Mouse (Mus musculus) megakaryocyte, embryonic 14.5 days (primary cell): Measurements from ENCODE around the gene Orai2.

Experiments
- FLI1 ChIP-seq: IDR thresholded peaks from 2 replicates; pipeline ENCODE4 v1.6.1; 2012; ENCODE audit warnings: low read length, inconsistent platforms, mixed read lengths
- GATA1 ChIP-seq: IDR thresholded peaks from 3 replicates; pipeline ENCODE4 v1.6.1; 2012; ENCODE audit warnings: mixed read lengths, low read length, inconsistent platforms, borderline replicate concordance

DNA sequence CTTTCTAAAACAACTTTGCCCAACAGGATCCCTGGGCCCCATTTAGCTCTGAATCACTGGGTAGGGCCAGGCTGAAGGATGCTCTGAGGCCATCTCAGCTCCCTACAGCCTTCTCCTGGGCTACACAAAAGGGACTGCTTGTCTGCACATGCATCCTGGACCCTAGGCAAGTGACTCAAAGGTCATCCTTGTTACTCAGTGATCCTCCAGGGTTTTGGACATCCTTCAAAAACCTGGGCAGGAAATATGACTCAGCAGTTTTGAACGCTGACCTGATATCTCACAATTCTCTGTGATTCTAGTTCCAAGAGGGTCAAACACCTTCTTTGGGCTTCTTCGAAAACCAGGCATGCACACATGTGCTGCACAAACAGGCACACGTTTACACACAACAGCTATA, 61.5 kb downstream of the Orai2 start:
- TF ChIP-seq GATA1 (no peak), FLI1 (no peak)
